Mouse (Mus musculus) midbrain, embryonic 14.5 days (tissue): Measurements from ENCODE around the gene Rnf39. TPM values are rescaled to one million over a fixed set of nuclear protein-coding genes. Genes with fewer than 3 reads are reported as not detected.

Source experiments
- ATAC-seq: fragments of 200-750 bp; cut with Nextera tagmentation; 2 replicates; pipeline ENCODE4 v1.8.0; 2017; ENCODE audit warnings: moderate number of reproducible peaks, moderate library complexity; ENCODE audit not compliant: low FRiP score, low TSS enrichment
- DNase-seq: peaks from one replicate; pipeline ENCODE4 v3.0.0-alpha.2; 2015
- H3K27ac ChIP-seq: fragments of 300-500 bp; sonication (generic); replicated peaks from 2 replicates; pipeline ENCODE4 v1.5.1; 2014; ENCODE audit warnings: mild to moderate bottlenecking, low read depth, low read length, moderate library complexity
- H3K27me3 ChIP-seq: fragments of 300-500 bp; sonication (generic); 2 replicates; pipeline ENCODE4 v1.6.1; 2014; ENCODE audit warnings: low read length, control low read depth, mixed read lengths; ENCODE audit not compliant: control insufficient read depth, insufficient read depth
- H3K36me3 ChIP-seq: fragments of 300-500 bp; sonication (generic); 2 replicates; pipeline ENCODE4 v1.6.1; 2014; ENCODE audit warnings: low read length, control low read depth; ENCODE audit not compliant: control insufficient read depth, insufficient read depth
- H3K4me1 ChIP-seq: fragments of 300-500 bp; sonication (generic); 2 replicates; pipeline ENCODE4 v1.6.1; 2014; ENCODE audit warnings: mild to moderate bottlenecking, antibody characterized with exemption, low read length, control low read depth; ENCODE audit not compliant: control insufficient read depth, insufficient read depth
- H3K4me2 ChIP-seq: fragments of 300-500 bp; sonication (generic); 2 replicates; pipeline ENCODE4 v1.6.1; 2014; ENCODE audit warnings: mild to moderate bottlenecking, low read length, moderate library complexity
- H3K4me3 ChIP-seq: fragments of 300-500 bp; sonication (generic); replicated peaks from 2 replicates; pipeline ENCODE4 v1.5.1; 2014; ENCODE audit warnings: low read depth, low read length
- H3K9ac ChIP-seq: fragments of 300-500 bp; sonication (generic); replicated peaks from 2 replicates; pipeline ENCODE4 v1.6.1; 2014; ENCODE audit warnings: mild to moderate bottlenecking, low read length, moderate library complexity
- H3K9me3 ChIP-seq: fragments of 300-500 bp; sonication (generic); 2 replicates; pipeline ENCODE4 v1.6.1; 2016; ENCODE audit warnings: low read length, control low read depth, mixed read lengths; ENCODE audit not compliant: control insufficient read depth
- WGBS: fragments of 180-500 bp; shearing (Covaris S2); extraction: QIAGEN DNeasy Blood & Tissue Kit; methylation state at CpG from one replicate; pipeline ENCODE4 v1.1.7; 2014; 5-methylcytosine and 5-hydroxymethylcytosine counted together
- polyA plus RNA-seq: library from polyadenylated mRNA; unstranded; fragments of >200 nt; fragmentation: Nextera tagmentation; extraction: Ambion mirVana; gene quantifications from 2 replicates; pipeline ENCODE4 v1.2.1, GENCODE M21; 2014

Rnf39 gene
- polyA plus RNA-seq, 1 experiment from 2014 or later, result 1.1 TPM

- no peak overlapping the region for H3K4me3 ChIP-seq
- H3K27ac ChIP-seq, result no peak overlapping the region
- no peak overlapping the region for H3K4me2 ChIP-seq
- 81% methylated on average over 1 of the region's 1 CpGs for WGBS
- no peaks in the 10 kb centered on the region for H3K9me3 ChIP-seq
- peaks cover 6% of the 10 kb centered on the region; the same call in 1 of the 2 replicates for H3K36me3 ChIP-seq
- H3K9ac ChIP-seq, result no peak overlapping the region
- DNase-seq (no peak), ATAC-seq (no peak)
- peaks cover 16% of the 10 kb centered on the region for H3K4me1 ChIP-seq
- no peaks in the 10 kb centered on the region for H3K27me3 ChIP-seq
Observed at GRCm38 (mm10) chr17:36961125-36961524, 18.4 kb downstream of the Rnf39 start.

- no peak overlapping the region for H3K9ac ChIP-seq
- H3K27me3 ChIP-seq, result no peaks in the 10 kb centered on the region
- H3K4me1 ChIP-seq, result no peaks in the 10 kb centered on the region
- no peak overlapping the region for H3K4me3 ChIP-seq
- no peaks in the 10 kb centered on the region for H3K36me3 ChIP-seq
- DNase-seq (no peak), ATAC-seq (no peak)
- H3K4me2 ChIP-seq, result no peak overlapping the region
- 88% methylated on average over 1 of the region's 1 CpGs for WGBS
- no peaks in the 10 kb centered on the region for H3K9me3 ChIP-seq
- H3K27ac ChIP-seq, result no peak overlapping the region
Observed at GRCm38 (mm10) chr17:36966875-36967274, 24.2 kb downstream of the Rnf39 start.

DNA sequence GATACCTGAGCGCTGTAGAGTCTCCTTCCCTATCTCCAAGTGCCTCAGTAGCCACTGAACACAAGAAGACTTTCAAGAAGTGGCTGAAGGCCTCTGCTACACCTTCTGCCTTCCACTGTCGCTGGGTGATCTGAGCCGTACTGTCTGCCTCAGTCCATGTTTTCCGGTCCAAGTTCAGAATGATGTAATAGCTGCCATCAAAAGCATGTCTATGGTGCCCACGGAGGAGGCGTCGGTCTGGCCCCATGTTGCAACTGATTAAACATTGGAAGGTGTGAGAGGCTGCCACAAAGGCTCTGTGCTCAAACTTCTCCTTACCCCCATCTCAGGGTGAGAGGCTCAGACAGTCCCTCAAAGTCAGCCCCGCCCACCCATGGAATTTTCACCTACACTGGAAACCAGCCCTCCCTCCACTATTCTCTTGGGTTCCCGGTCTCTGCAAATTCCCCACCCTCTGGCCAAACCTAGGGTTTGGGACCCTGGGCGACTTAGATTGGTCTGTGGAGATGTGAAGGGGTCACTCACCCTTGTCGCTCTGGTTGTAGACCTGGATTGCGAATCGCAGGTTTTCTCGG is 27.7 kb downstream of the Rnf39 start:
- Histone ChIP-seq H3K4me3 (no peak overlapping the region), H3K27me3 (no peaks in the 10 kb centered on the region), H3K9me3 (no peaks in the 10 kb centered on the region), H3K9ac (no peak overlapping the region), H3K36me3 (no peaks in the 10 kb centered on the region), H3K4me2 (no peak overlapping the region), H3K4me1 (no peaks in the 10 kb centered on the region), H3K27ac (no peak overlapping the region)
- ATAC-seq (no peak), DNase-seq (no peak)
- WGBS, result 86% methylated on average over 14 of the region's 14 CpGs

GRCm38 (mm10) chr17:36971172-36971850 is 28.6 kb downstream of the Rnf39 start:
- Histone ChIP-seq H3K27me3 (no peaks in the 10 kb centered on the region), H3K27ac (no peak overlapping the region), H3K4me3 (no peak overlapping the region), H3K4me2 (no peak overlapping the region), H3K4me1 (no peaks in the 10 kb centered on the region), H3K9ac (no peak overlapping the region), H3K9me3 (no peaks in the 10 kb centered on the region), H3K36me3 (no peaks in the 10 kb centered on the region)
- ATAC-seq (no peak), DNase-seq (no peak)
- WGBS, result 85% methylated on average over 6 of the region's 6 CpGs

- Histone ChIP-seq H3K36me3 (no peaks in the 10 kb centered on the region), H3K27me3 (no peaks in the 10 kb centered on the region), H3K9me3 (no peaks in the 10 kb centered on the region), H3K4me1 (no peaks in the 10 kb centered on the region), H3K9ac (no peak overlapping the region), H3K27ac (no peak overlapping the region), H3K4me3 (no peak overlapping the region), H3K4me2 (no peak overlapping the region)
- no peak for ATAC-seq
- WGBS, result 86% methylated on average over 3 of the region's 3 CpGs
- no peak for DNase-seq
Observed at GRCm38 (mm10) chr17:36972791-36973190, 30.1 kb downstream of the Rnf39 start.

- Histone ChIP-seq H3K27me3 (no peaks in the 10 kb centered on the region), H3K9ac (no peak overlapping the region), H3K27ac (no peak overlapping the region), H3K9me3 (no peaks in the 10 kb centered on the region), H3K4me3 (no peak overlapping the region), H3K4me1 (no peaks in the 10 kb centered on the region), H3K4me2 (no peak overlapping the region), H3K36me3 (no peaks in the 10 kb centered on the region)
- no peak for ATAC-seq
- DNase-seq, result no peak
- WGBS, result 83% methylated on average over 8 of the region's 8 CpGs
Observed at GRCm38 (mm10) chr17:36973271-36973787, 30.6 kb downstream of the Rnf39 start.

GRCm38 (mm10) chr17:36981221-36981813 is 38.6 kb downstream of the Rnf39 start, which contains the start of gene 2410137M14Rik:
Gene 2410137M14Rik, minus strand, starts transcription at chr17:36981237.
- Histone ChIP-seq H3K4me2 (no peak within 1 kb of the TSS), H3K4me3 (no peak within 1 kb of the TSS), H3K36me3 (no peaks in the 10 kb centered on the region), H3K27me3 (no peaks in the 10 kb centered on the region), H3K9me3 (no peaks in the 10 kb centered on the region), H3K4me1 (no peaks in the 10 kb centered on the region), H3K9ac (no peak within 1 kb of the TSS), H3K27ac (no peak within 1 kb of the TSS)
- DNase-seq, result no peak
- no peak for ATAC-seq
- 16% methylated on average over 18 of the region's 18 CpGs for WGBS

- no peak for DNase-seq
- no peak overlapping the region for H3K27ac ChIP-seq
- H3K9ac ChIP-seq, result no peak overlapping the region
- H3K36me3 ChIP-seq, result no peaks in the 10 kb centered on the region
- H3K9me3 ChIP-seq, result no peaks in the 10 kb centered on the region
- H3K27me3 ChIP-seq, result no peaks in the 10 kb centered on the region
- no peak overlapping the region for H3K4me2 ChIP-seq
- 3% methylated on average over 4 of the region's 4 CpGs for WGBS
- H3K4me1 ChIP-seq, result no peaks in the 10 kb centered on the region
- H3K4me3 ChIP-seq, result no peak overlapping the region
- ATAC-seq, result no peak
Observed at GRCm38 (mm10) chr17:36981845-36982244, 39.1 kb downstream of the Rnf39 start.
